Mouse (Mus musculus) heart, embryonic 13.5 days (tissue): ENCODE measurements around the gene Pik3r2. TPM values are rescaled to one million over a fixed set of nuclear protein-coding genes. Genes with fewer than 3 reads are reported as not detected.
A peak's percentile ranks its signal among the peaks of the same experiment; 100 is the strongest.

Experiments used
- ATAC-seq: fragments of 200-750 bp; cut with Nextera tagmentation; 2 replicates; pipeline ENCODE4 v1.8.0; 2017; ENCODE audit warnings: moderate TSS enrichment; ENCODE audit not compliant: insufficient number of reproducible peaks, low FRiP score, low TSS enrichment; ENCODE audit errors: extremely low read depth
- H3K27ac ChIP-seq: fragments of 300-500 bp; sonication (generic); replicated peaks from 2 replicates; pipeline ENCODE4 v1.5.1; 2015; ENCODE audit warnings: moderate library complexity, mild to moderate bottlenecking, inconsistent platforms
- H3K27me3 ChIP-seq: fragments of 300-500 bp; sonication (generic); replicated peaks from 2 replicates; pipeline ENCODE4 v1.6.1; 2015; ENCODE audit warnings: mild to moderate bottlenecking, inconsistent platforms
- H3K36me3 ChIP-seq: fragments of 300-500 bp; sonication (generic); 2 replicates; pipeline ENCODE4 v1.6.1; 2015; ENCODE audit warnings: mild to moderate bottlenecking, inconsistent platforms
- H3K4me1 ChIP-seq: fragments of 300-500 bp; sonication (generic); 2 replicates; pipeline ENCODE4 v1.6.1; 2015; ENCODE audit warnings: inconsistent platforms
- H3K4me2 ChIP-seq: fragments of 300-500 bp; sonication (generic); 2 replicates; pipeline ENCODE4 v1.6.1; 2015; ENCODE audit warnings: inconsistent platforms, mild to moderate bottlenecking, moderate library complexity
- H3K4me3 ChIP-seq: fragments of 300-500 bp; sonication (generic); 2 replicates; pipeline ENCODE4 v1.5.1; 2015; ENCODE audit warnings: moderate library complexity, mild to moderate bottlenecking, inconsistent platforms
- H3K9ac ChIP-seq: fragments of 300-500 bp; sonication (generic); 2 replicates; pipeline ENCODE4 v1.6.1; 2015; ENCODE audit warnings: inconsistent platforms, mild to moderate bottlenecking, moderate library complexity
- H3K9me3 ChIP-seq: fragments of 300-500 bp; sonication (generic); 2 replicates; pipeline ENCODE4 v1.6.1; 2016; ENCODE audit warnings: inconsistent platforms
- WGBS: fragments of 180-500 bp; shearing (Covaris S2); methylation state at CpG from one replicate; pipeline ENCODE4 v1.1.7; 2015; ENCODE audit warnings: mixed read lengths; 5-methylcytosine and 5-hydroxymethylcytosine counted together
- polyA plus RNA-seq: library from polyadenylated mRNA; unstranded; fragments of >200 nt; fragmentation: Nextera tagmentation; extraction: Ambion mirVana; gene quantifications from 2 replicates; pipeline ENCODE4 v1.2.1, GENCODE M21; 2015

Gene Pik3r2
- polyA plus RNA-seq, 1 experiment from 2014 or later, result 36.5 TPM

DNA sequence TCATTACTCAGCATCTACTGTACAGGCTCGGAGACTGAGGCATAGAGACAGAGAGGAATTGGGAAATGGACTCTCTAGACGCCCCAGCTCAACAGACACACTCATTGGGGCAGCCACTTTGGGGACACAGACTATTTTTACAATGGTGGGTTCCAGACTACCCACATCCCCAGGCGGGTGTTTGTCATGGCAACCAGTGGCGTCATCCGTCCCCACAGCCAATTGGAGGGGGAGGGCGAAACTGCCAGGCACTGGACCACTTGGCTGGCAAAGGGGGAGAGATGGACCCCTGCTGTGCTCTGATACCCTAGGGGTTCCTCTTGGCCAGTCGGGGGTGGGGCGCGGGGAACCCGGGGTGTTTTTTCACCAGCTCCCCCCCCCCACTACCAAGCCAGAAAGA, 24.1 kb upstream of the Pik3r2 start:
- no peak overlapping the region for H3K9ac ChIP-seq
- ATAC-seq, result no peak
- 44% methylated on average over 10 of the region's 10 CpGs for WGBS
- no peaks in the 10 kb centered on the region for H3K36me3 ChIP-seq
- no peak overlapping the region for H3K4me2 ChIP-seq
- H3K4me1 ChIP-seq, result peaks cover 26% of the 10 kb centered on the region
- no peak overlapping the region for H3K4me3 ChIP-seq
- no peak overlapping the region for H3K27ac ChIP-seq
- H3K9me3 ChIP-seq, result no peaks in the 10 kb centered on the region
- peaks cover 86% of the 10 kb centered on the region for H3K27me3 ChIP-seq

DNA sequence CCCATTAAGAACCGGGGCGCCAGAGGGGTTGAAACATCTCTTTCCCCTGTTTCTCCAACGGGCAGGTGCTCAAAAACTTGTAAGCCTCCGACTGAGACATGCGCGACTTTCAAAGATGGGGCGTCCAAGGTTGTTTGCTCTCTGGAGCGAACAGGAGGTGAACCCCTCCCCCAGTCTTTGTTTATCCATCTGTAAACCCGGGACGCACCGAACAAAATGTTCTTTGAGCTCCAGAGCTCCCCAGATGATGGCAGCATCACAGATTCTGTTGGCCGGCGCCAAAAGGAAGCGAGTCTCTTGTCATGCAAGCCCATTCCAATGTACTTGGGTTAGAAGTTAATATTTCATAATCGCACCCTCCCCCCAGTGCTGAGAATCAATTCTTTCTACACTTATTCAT, 21.8 kb upstream of the Pik3r2 start:
- H3K4me1 ChIP-seq, result peaks cover 16% of the 10 kb centered on the region
- WGBS, result 14% methylated on average over 15 of the region's 15 CpGs
- H3K9me3 ChIP-seq, result no peaks in the 10 kb centered on the region
- H3K4me2 ChIP-seq, result peak overlapping the region; percentile 83
- no peak overlapping the region for H3K27ac ChIP-seq
- peaks cover 91% of the 10 kb centered on the region for H3K27me3 ChIP-seq
- peak overlapping the region; percentile 81; the same call in 1 of the 2 replicates for H3K9ac ChIP-seq
- no peaks in the 10 kb centered on the region for H3K36me3 ChIP-seq
- H3K4me3 ChIP-seq, result peak overlapping the region; percentile 65
- ATAC-seq, result no peak

DNA sequence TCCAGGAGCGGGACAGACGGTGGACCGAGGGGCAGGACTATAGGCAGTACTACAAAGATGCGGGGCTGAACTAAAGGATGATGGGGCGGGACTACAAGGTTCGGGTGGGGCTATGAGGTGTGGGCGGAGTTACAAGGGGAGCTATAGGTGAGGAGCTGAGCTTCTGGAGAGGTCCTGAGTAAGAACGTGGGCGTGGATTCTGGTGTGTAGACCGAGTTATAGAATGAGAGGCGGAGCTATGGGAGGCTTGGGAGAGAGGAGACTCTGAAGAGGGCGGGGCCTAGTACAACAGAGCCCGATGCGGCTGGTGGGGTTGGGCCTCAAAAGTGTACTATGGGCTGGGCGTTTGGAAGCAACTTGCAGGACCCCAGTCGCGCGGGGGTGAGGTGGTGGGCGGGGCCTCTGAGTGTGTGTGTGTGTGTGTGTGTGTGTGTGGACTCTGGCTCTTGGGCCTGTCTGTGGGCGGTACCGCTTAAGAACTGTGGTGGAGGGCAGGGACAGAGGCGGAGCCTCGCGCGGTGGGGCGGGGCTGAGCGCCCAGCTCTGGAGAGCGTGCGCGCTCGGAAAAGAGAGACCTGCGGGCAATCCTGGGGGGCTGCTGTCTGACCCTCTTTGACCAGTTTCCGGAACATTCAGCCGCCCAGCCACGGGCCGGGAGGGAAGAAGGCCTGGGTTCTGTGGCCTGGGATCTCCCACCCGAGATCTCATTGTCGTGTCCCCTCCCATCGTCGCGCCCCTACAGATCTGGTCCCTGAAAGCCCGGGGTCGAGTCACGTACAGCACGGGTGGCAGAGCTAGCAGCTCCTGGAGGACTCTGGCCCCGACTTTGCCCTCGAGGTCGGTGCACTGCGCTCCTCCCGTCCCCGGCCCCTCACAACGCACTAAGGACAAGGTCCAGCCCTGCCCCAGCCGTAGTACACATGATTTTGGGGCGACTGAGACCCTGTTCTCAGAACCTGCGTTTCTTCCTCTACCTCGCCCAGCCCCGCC, 20.9 kb upstream of the Pik3r2 start:
- Histone ChIP-seq H3K9ac (peak overlapping the region; percentile 81), H3K4me1 (peaks cover 24% of the 10 kb centered on the region), H3K36me3 (no peaks in the 10 kb centered on the region), H3K9me3 (no peaks in the 10 kb centered on the region), H3K4me3 (peak overlapping the region; percentile 65), H3K27me3 (peaks cover 87% of the 10 kb centered on the region), H3K27ac (no peak overlapping the region), H3K4me2 (peak overlapping the region; percentile 83)
- ATAC-seq, result peak; percentile 79
- WGBS, result under 1% methylated on average over 52 of the region's 57 CpGs

DNA sequence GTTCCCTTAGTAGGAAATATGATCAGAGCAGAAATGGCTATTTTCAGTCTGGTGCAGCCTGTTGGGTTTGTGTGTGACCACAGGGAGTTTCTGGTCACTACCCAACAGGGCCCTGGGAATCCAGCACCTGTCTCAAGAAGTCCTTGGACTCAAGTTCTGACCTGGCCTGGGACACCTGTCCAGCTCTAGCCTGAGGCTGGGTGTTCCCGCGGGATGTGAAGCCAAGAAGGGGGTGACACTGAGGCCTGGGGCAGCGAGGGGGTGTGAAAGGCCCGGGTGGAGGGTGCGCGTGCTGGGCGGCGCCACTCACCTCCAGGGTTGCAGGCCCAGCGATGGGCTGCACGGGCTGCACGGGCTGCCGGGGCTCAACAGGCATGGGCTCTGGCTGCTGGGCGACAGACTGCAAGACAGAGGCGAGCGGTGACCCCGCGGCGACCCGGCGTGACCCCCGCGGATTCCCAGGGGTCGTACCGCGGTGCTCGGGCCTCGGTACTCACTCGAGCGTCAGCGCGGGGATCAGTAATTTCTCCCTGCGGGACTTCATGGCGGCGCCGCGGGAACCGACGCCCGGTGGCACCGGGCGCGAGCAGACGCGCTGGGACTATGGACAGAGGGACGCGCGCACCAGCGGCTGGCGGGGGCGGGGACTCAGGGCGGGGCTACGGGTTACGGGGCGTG, 20.0 kb upstream of the Pik3r2 start:
- Histone ChIP-seq H3K27me3 (peaks cover 79% of the 10 kb centered on the region), H3K9me3 (no peaks in the 10 kb centered on the region), H3K27ac (no peak overlapping the region), H3K36me3 (no peaks in the 10 kb centered on the region), H3K4me1 (peaks cover 30% of the 10 kb centered on the region), H3K9ac (peak overlapping the region; percentile 81), H3K4me3 (peak overlapping the region; percentile 65), H3K4me2 (peak overlapping the region; percentile 83)
- ATAC-seq, result no peak
- WGBS, result 2% methylated on average over 54 of the region's 54 CpGs

DNA sequence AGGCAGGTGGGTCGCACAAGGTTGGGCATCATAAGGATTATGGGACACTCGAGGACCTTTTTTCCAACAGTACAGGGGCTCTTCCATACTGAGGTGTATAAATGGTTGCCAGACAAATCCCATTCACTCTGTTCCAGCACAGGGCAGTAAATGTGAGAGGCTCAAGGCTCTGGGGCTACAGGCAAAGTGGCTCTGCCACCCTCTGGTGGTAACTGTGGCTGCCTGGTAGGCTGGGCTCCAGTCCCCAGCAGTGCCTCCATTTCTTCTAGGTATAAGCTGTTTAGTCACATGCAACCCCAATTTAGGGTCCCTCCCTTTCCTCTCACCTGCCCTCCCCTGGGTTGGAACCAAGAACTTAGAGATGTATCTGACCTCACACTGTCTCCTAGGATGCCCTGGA, 18.9 kb upstream of the Pik3r2 start:
- no peak overlapping the region for H3K9ac ChIP-seq
- H3K9me3 ChIP-seq, result no peaks in the 10 kb centered on the region
- no peaks in the 10 kb centered on the region for H3K36me3 ChIP-seq
- peaks cover 68% of the 10 kb centered on the region for H3K27me3 ChIP-seq
- H3K27ac ChIP-seq, result no peak overlapping the region
- ATAC-seq, result no peak
- peaks cover 42% of the 10 kb centered on the region for H3K4me1 ChIP-seq
- WGBS, result 77% methylated on average over 2 of the region's 2 CpGs
- no peak overlapping the region for H3K4me2 ChIP-seq
- H3K4me3 ChIP-seq, result no peak overlapping the region

DNA sequence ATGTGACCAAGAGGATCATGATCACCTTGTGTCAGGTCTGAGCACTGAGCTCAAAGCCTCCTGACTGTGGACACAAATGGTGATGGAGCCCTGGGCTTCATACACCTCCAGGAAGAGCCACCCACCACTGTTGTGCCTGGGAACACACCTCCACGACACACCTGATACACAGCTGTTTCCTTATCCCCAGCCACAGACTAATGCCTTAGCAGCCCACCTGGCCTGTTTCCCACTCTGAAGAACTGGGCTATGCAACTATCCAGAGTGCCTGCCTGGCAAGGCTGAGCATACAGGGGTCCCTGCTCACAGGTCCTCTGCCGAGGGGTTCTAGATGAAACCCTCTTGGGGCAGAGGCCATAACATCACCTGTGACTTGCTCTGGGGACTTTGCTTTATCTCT, 17.7 kb upstream of the Pik3r2 start:
- Histone ChIP-seq H3K9ac (no peak overlapping the region), H3K36me3 (no peaks in the 10 kb centered on the region), H3K9me3 (no peaks in the 10 kb centered on the region), H3K27me3 (peaks cover 57% of the 10 kb centered on the region), H3K4me1 (peaks cover 51% of the 10 kb centered on the region), H3K4me2 (no peak overlapping the region), H3K27ac (no peak overlapping the region), H3K4me3 (no peak overlapping the region)
- ATAC-seq, result no peak
- 79% methylated on average over 2 of the region's 2 CpGs for WGBS

DNA sequence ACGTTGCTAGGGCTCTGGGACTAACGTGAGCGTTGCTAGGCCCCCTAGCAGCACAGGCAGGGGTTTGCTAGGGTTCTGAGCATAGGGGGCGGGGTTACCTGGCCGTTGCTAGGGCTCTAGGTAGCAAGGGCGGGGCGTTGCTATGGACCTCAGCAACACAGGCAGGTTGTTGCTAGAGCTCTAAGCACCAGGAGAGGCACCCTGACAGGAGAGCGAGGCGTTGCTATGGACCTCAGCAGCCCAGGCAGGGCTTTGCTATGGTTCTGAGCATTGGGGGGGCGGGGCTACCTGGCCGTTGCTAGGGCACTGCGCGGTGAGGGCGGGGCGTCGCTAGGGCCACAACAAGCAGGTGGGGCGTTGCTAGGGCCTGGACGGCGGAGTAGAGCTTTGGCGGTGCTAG, 16.2 kb upstream of the Pik3r2 start:
- no peaks in the 10 kb centered on the region for H3K9me3 ChIP-seq
- H3K4me2 ChIP-seq, result peak overlapping the region; percentile 83
- peaks cover 59% of the 10 kb centered on the region for H3K4me1 ChIP-seq
- peaks cover 13% of the 10 kb centered on the region for H3K36me3 ChIP-seq
- 1% methylated on average over 20 of the region's 20 CpGs for WGBS
- H3K27me3 ChIP-seq, result peaks cover 42% of the 10 kb centered on the region
- 0 out of 2 replicates have a peak overlapping the region, but pooled peaks have one; percentile 26 for H3K27ac ChIP-seq
- H3K9ac ChIP-seq, result peak overlapping the region; percentile 71
- peak overlapping the region; percentile 80 for H3K4me3 ChIP-seq
- peak; percentile 18 for ATAC-seq

DNA sequence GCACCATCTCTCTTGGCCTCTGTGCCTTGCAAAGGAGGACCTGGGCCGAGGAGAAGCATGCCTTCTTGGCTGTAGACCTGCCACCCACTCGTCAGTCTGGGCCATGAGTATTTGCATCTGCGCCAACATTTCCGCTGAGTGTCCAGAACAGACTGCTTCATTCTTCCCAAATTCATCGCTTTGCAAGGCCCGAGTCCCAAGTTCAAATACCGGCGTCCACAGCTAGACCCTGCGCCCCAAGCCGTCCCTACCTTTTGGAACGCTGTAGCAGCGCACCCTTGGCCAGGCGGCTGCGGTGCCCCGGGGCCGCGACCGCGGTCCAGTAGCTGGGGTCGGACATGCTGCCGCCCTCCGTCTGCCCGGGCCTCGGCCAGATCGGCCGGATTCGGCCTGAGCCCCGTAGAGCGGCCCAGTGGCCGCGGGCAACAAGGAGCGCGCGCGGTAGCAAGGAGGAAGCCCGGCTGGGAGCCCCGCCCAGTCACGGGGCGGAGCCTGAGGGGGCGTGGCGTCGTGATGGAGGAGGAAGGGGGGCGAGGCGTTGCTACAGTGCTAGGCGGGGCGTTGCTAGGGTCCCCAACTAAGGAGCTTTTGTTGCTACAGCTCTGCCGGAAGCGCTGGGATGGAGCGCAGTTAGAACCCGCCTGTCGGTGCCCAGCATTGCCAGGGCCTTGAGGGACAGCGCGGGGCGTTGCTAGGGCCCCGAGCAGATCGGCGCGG, 15.6 kb upstream of the Pik3r2 start:
- peaks cover 39% of the 10 kb centered on the region for H3K27me3 ChIP-seq
- peak; percentile 78 for ATAC-seq
- peaks cover 18% of the 10 kb centered on the region for H3K36me3 ChIP-seq
- WGBS, result 5% methylated on average over 58 of the region's 58 CpGs
- 0 out of 2 replicates have a peak overlapping the region, but pooled peaks have one; percentile 32 for H3K27ac ChIP-seq
- H3K4me1 ChIP-seq, result peaks cover 60% of the 10 kb centered on the region
- H3K4me2 ChIP-seq, result peak overlapping the region; percentile 83
- H3K9me3 ChIP-seq, result no peaks in the 10 kb centered on the region
- H3K4me3 ChIP-seq, result peak overlapping the region; percentile 80
- peak overlapping the region; percentile 96 for H3K9ac ChIP-seq

DNA sequence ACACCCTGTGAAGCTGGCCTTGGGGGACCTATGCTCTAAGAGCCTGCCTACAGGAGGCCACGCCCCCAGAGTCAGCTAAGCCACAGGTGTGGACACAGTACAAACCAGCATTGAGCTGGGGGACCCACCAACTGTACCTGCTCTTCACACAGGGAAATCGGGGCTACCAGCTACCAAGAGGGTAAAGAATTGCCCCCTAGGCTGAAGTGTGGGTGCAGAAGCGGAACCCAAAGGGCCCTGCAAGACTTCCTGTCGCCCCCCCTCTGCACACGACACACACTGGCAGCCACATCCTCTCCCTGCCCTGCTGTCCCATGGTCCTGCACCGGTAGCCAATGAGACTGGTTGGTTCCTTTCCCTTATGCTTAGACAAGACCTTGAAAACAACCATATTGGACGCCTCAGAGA, 14.8 kb upstream of the Pik3r2 start:
- no peak overlapping the region for H3K27ac ChIP-seq
- no peaks in the 10 kb centered on the region for H3K9me3 ChIP-seq
- peaks cover 54% of the 10 kb centered on the region for H3K4me1 ChIP-seq
- peaks cover 34% of the 10 kb centered on the region for H3K27me3 ChIP-seq
- H3K36me3 ChIP-seq, result peaks cover 26% of the 10 kb centered on the region
- ATAC-seq, result no peak
- H3K4me2 ChIP-seq, result peak overlapping the region; percentile 83
- WGBS, result 67% methylated on average over 7 of the region's 7 CpGs
- peak overlapping the region; percentile 96 for H3K9ac ChIP-seq
- peak overlapping the region; percentile 80 for H3K4me3 ChIP-seq

DNA sequence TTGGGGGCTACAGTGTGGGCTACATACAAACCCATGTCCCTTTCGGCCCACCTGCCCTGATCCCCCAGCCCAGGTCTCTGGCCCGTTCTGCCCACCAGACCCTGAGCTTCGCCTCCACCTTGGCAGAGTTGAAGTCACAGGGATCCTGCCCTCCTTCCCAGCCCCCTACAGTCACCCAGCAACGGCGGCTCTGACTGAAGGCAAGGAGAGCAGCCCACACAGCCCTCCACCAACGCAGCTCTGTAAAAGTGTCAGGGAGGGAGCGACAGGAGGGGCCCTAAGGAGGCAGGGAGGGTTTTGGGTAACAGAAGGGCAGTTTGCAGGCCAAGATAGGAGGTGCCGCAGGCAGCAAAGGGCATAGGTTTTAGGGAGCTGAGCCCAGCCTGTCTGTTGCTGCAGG, 14.3 kb upstream of the Pik3r2 start:
- no peak for ATAC-seq
- H3K9ac ChIP-seq, result peak overlapping the region; percentile 96
- H3K9me3 ChIP-seq, result no peaks in the 10 kb centered on the region
- no peak overlapping the region for H3K27ac ChIP-seq
- H3K4me1 ChIP-seq, result peaks cover 54% of the 10 kb centered on the region
- peaks cover 31% of the 10 kb centered on the region for H3K36me3 ChIP-seq
- peak overlapping the region; percentile 83 for H3K4me2 ChIP-seq
- peaks cover 30% of the 10 kb centered on the region for H3K27me3 ChIP-seq
- WGBS, result 59% methylated on average over 8 of the region's 8 CpGs
- peak overlapping the region; percentile 80 for H3K4me3 ChIP-seq

DNA sequence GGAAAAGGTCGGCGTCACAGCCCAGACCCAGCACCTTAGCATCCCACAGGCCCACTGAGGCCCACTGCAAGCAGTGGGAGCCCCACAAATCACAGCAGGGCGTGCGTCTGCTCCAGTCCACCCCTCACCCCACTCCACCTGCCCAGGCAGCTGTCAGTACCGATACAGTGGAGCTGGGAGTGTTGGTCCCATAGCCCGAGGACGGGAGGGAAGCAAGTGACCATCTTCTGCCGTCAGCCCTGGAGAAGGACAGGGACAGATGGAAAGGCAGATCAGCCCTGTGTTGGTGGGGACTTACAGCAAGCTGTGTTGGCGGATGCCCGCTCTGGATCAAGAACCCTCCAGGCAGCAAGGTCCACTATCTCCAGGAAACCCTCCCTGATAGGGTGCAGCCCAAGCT, 12.5 kb upstream of the Pik3r2 start:
- Histone ChIP-seq H3K4me3 (no peak overlapping the region), H3K27me3 (peaks cover 13% of the 10 kb centered on the region), H3K36me3 (peaks cover 47% of the 10 kb centered on the region), H3K9me3 (no peaks in the 10 kb centered on the region), H3K4me1 (peaks cover 54% of the 10 kb centered on the region), H3K4me2 (peak overlapping the region; percentile 53), H3K27ac (no peak overlapping the region), H3K9ac (0 out of 2 replicates have a peak overlapping the region, but pooled peaks have one; percentile 61)
- WGBS, result 75% methylated on average over 10 of the region's 10 CpGs
- ATAC-seq, result no peak
